Mouse (Mus musculus): ENCODE data around the gene Vps54. TPM values are rescaled to one million over a fixed set of nuclear protein-coding genes. Genes with fewer than 3 reads are reported as not detected.

Vps54 gene
- total RNA-seq, 2 experiments from 2014 or later: 29.5 to 31.2 TPM

DNA sequence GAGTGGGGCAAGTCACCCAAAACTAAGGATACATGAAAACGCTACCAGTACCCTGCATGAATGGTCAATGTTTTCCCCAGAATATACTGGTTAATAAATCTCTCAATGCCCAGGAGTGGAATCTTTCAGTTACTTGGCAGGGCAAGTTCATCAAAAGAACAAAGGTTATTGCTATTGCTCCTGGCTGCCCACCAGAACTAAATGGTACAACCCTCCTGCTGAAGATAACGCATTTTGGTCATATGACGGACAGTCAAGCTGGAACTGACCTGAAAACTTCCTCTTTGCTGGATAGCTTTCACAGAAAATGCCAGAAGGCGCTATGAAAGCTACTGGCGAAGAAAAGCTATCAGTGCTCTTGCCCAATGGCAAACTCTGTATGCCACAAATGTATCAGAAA, 86.7 kb downstream of the Vps54 start:
- intact Hi-C loops (cut with DNase I): no loop called here
- DNase-seq (ENCODE audit: extremely low spot score in 1 of 2, low spot score in 2 of 2): no peak

DNA sequence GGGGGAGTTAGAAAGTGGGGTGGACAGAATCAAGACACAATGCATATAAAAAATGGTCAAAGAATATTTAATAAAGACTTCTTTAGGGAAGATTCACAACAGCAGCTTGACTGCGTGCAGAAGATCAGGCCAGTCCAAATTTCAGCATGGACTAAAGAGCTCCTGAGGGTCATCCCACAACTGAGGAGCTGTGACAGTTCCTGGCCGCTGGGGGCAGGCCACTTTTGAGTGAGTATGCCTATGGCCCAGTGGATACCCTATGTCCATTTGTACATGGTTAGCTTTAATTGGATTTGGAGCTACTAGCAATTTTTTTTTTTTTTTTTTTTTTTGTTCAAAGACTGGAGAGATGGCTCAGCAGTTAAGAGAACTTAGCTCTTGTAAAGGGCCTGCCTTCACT, 87.7 kb downstream of the Vps54 start:
- intact Hi-C loops (cut with DNase I): no loop called here
- no peak for DNase-seq (ENCODE audit: extremely low spot score in 1 of 2, low spot score in 2 of 2)

DNA sequence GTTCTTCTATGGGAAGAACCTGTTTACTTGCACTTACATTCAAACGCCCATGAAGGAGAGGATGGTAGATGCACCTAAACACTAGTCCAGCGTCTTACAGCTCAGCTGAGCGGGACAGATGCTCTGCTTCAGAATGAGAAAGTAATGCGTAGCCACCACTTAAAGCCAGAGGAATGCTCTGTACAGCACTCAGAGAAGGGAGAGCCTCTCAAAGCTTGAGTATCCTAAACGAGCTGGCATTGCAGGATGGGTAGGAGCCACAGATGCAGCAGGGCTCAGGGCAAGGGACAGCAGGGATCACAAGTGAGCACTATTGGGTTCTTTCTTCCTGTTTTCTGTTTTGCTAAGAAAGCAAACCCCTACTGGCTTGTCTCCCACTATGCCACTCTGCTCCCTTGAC, 88.4 kb downstream of the Vps54 start:
- intact Hi-C loops (cut with DNase I): no loop called here
- DNase-seq (ENCODE audit: extremely low spot score in 1 of 2, low spot score in 2 of 2): no peak

DNA sequence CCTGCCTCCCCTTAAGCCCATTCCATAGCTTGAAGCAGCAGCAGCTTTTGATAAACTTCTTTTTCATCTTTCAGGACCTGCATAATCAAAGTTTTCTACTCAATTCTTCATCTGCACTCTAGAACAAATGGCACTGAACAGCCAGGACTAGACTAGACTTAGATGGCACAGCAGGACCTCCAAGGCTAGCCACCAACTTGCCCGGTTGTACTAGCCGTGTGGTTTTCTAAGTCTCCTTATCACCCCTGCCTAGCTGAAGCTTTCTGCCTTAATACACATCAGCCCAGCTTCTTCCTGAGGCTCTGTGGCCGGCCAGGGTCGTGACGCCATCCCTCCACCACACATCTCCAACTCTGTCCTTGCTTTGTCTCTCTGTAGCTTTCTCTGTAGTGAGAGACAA, 89.1 kb downstream of the Vps54 start:
- intact Hi-C loops (cut with DNase I): no loop called here

DNA sequence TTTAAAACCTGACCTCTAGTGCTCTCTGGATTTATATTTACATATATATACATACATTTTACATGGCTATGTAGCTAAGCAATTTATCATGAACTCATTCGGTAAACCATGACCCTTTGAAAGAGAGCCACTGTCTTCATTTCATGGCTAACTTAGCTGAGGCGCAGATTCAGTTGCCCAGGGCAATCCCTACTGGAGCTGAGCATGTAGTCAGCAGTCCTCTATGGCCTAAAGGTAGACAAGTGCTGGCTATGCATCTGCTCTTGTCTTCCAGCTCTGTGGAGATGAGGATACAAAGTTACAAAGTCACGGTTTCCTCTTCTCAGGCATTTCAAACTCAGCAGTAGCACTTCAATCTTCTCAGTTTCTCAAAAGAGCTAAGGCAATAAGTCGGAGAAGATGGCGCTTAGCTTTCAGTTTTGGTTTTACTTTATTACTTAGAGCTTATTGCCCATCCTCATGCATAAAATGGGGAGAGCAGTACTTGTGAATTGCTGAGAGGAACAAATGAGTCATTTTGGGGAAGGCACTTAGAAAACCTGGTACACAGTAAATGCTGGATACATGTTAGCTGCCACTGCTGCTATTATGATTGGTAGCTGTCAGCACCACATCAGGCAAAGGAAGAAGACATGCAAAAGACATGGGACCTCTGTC, 93.7 kb downstream of the Vps54 start:
- no peak for DNase-seq (ENCODE audit: extremely low spot score in 1 of 2, low spot score in 2 of 2)
- intact Hi-C loops (cut with DNase I): no loop called here

More for the DNA sequence above, 89.1 kb downstream of the Vps54 start:
- no peak for DNase-seq (ENCODE audit: extremely low spot score in 1 of 2, low spot score in 2 of 2)

DNA sequence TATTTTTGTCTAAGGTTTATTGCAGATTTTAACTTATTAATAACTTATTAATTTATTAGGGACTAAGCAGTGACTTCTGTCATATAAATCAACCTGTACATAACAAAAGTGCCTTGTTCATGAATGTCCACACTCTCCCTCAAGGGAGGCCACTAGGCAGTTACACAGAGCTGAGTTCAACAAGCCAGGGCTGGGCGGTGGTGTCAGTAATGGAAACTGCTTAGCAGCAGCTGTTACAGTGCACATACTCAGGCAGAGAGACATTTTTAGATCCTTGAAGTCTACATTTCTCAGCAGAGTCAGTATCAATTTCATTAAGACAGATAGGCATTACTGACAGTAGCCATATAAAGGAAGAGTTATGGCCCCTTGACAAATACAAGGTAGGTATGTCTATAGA, 98.8 kb downstream of the Vps54 start:
- no peak for DNase-seq (ENCODE audit: extremely low spot score in 1 of 2, low spot score in 2 of 2)
- intact Hi-C loops (cut with DNase I): no loop called here

DNA sequence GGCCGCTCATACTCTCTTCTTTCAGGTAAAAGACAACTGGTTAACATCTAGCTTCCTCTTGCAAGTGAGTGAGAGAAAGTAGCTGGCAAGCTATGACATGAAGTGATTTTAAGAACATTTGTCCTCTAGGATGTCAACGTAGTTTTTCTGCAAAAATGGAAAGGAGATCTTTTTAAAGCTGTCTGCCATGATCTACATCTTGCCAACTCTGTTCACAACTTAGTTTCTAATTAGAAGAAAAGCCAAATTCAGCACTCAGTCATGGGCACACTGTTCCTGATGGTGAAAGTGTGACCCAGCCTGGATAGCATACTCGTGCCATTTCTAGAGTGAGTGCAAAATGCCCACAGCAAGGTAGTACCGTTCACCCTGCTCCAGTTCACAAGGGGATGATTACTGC, 100.0 kb downstream of the Vps54 start:
- intact Hi-C loops (cut with DNase I): no loop called here
- no peak for DNase-seq (ENCODE audit: extremely low spot score in 1 of 2, low spot score in 2 of 2)

DNA sequence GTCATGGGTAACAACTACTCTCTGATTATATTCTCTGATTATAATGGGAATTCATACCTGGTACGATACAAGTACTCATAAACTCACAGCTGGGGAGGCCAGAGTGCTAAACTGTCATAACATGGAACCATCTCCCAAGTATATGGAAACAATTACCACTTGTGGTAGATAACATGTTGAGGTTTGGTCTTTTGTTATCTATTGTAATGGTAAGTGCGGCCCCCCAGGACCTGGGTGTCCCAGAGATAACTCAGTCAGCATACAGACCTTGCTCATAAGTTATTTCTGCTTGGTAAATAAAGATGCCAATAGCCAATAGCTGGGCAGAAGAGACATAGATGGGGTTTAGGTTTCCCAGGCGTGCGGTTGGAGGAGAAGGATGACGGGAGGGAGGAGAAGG, 104.4 kb downstream of the Vps54 start:
- DNase-seq (ENCODE audit: extremely low spot score in 1 of 2, low spot score in 2 of 2): no peak
- intact Hi-C loops (cut with DNase I): no loop called here

DNA sequence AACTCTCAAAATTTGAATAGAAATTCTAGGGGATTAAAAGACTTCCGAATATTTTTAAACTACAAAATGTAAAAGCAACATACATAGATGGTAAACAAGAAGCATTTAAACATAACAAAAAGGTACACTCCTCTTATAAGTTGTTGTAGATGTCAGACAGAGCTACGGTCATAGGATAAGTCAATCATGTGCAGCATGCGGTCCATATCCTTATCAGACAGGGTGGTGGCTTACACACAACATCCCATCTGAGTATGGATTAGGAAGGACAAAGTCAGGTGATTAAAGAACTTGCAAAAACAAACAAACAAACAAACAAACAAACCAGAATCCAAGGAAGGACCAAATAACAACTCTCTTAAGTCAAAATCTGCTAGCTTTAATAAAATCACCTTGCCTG, 106.9 kb downstream of the Vps54 start:
- intact Hi-C loops (cut with DNase I): no loop called here

DNA sequence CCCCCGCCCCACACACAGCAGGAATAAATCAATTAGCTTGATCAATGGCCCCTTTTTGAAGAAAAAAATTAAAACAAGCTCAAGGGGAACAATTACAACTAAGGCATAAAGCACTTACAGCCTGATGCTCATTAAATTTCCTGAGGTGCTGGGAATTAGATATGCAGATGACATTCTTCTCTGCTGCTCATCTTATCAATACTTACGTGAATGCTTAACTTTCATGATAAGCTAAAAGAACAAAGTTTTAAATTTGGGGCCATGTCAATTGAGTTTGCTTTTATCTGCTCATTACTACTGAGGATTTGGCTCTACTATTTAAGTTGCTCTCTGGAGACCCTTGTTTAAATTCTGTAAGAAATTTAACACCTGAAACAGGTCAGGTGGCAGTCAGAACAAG, 109.8 kb downstream of the Vps54 start:
- intact Hi-C loops (cut with DNase I): no loop called here
- DNase-seq (ENCODE audit: extremely low spot score in 1 of 2, low spot score in 2 of 2): no peak

More for the DNA sequence above, 106.9 kb downstream of the Vps54 start:
- DNase-seq (ENCODE audit: extremely low spot score in 1 of 2, low spot score in 2 of 2): no peak

DNA sequence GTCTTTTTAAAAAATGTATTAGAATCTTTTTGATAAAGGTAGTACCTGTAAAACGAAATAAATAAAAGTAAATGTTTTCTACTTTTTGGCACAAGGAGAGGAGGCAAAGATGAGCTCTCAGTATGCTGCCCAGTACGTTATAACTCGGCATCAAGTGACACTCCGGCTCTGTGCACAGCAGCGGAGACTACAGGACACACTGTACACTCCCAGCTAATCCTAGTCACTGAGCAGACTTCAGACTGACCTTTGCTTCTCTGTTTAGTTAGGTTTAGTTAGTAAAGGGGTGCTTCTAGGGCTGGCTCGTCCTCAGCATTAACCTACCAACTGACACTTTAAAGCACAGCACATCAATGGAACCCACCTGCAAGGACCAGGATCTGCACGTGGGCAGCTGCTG, 112.2 kb downstream of the Vps54 start:
- intact Hi-C loops (cut with DNase I): no loop called here
- DNase-seq (ENCODE audit: extremely low spot score in 1 of 2, low spot score in 2 of 2): no peak

DNA sequence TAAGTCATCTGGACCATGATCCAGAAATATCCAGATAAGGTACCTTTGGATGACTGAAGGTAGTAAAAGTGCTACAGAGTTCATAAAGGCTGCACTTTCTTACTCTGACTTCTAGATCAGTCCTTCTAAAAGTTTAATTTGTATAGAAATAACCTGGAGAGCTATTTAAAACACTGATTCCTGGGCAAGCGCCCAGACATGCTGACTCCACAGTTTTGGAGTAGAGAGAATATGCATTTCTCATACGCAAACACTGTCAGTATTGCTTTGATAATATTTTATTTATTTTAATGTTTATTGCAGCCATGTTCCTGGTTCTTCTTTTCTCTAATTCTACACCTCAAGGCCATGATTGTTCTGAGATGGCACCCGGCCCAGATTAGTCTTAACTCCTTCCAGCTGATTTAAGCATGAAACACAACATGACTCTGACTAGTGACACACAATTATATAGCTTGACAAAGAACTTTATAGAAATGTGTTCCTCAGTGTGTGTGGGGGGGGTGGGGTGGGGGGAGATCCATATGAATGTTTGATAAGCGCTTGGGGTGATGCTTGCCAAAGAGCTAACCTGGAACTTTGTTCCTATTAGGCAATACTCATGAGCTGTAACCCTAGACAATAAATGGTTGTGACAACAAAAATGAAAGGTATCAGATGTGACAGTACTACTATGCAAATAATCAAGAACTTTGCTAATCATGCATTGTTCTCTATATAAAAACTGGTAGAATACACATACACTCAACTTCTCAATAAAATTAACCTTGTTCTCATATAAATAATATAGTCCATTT, 124.3 kb downstream of the Vps54 start:
- intact Hi-C loops (cut with DNase I): no loop called here
- DNase-seq (ENCODE audit: extremely low spot score in 1 of 2, low spot score in 2 of 2): no peak

DNA sequence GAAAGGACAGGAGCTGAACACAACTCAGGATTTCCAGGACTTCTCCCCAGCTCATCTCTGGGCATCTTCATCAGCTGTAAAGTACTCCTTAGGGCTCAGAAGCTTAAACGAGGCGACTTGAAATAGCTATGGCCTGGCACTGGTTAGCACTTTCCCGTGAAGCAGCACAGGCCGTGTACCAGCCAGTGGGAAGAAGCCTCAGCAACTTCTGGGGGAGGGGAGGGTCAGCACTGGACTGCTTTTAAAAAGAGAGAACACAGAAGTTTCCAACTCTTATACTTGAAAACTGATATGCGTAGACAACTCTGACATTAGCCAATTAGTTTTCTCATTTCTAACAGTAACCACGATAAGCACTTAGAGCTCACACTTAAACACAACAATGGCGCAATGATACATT, 129.4 kb downstream of the Vps54 start:
- intact Hi-C loops (cut with DNase I): no loop called here

DNA sequence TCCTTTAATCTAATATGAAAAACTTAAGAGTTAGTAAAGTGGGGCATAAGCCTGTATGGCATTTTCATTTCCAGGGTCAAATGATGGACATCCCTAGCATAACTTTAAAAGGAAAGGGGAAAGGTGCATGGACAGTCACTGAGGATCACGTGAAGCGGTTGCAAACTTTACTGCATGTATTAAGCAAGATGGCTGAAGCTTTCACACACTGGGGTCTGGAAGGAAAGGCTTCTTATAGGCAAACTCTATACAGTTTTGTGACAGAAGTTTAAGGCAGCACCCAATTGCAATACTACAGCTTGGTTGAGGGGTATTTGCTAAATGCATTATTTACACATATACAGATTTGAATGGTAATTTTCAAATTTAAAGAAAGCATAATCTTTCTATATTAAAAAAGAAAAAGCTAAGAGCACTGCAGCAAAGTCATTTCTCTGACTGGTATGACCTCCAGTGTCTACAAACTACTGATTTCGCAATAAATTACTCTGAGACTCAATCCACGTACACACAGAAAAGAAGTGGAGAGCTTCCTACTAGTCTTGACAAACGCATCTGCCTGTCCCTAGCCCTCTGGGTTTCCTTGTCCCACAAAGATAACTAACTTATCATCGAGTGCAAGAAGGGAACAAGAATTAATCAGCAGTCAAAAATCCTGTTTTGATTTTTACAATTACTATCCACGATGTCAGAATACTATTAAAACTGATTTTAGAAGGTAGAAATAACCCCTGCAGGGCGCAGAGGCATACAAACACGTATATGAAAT, 130.4 kb downstream of the Vps54 start:
- intact Hi-C loops (cut with DNase I): loop anchor here (5.0 kb wide), 1 partner anchor 63 kb away; no protein-coding TSS in a partner anchor
- DNase-seq (ENCODE audit: extremely low spot score in 1 of 2, low spot score in 2 of 2): no peak

More for the DNA sequence above, 129.4 kb downstream of the Vps54 start:
- no peak for DNase-seq (ENCODE audit: extremely low spot score in 1 of 2, low spot score in 2 of 2)

DNA sequence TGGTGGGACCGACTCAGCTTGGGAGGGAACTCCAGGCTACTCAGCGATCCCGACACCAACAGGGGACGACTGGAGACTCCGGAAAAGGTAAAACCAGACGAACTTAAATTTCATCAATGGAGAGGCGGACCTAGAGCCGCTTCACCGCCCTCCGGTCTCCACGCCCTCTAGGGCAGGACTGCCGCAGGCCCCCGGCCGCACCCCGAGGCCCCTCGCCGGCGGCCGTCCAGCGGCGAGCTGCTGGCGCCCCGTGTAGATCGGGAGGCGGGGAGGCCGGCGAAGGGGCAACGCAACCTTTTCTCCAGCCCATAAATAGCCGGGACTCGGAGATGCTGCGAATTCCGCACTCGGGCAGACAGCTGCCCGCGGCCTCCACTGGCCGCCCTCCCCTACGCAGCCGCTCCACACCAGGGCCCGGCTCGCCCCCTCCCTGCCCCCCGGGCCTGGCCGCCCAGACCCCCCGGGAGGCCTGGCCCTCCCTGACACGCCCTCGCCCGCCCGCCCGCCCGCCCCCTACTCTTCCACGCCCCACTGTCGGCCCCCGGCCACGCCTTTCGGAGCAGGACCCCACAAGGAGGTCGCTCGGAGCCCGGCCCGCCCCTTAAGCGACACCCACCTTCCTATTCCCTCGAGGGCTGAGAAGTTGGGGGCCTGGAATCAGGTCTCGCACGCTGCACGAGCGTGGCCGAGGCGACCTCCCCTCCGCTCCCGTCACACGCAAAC, 131.5 kb downstream of the Vps54 start:
- DNase-seq (ENCODE audit: extremely low spot score in 1 of 2, low spot score in 2 of 2): peak; percentile 67 to 91
- intact Hi-C loops (cut with DNase I): loop anchor here (5.0 kb wide), 1 partner anchor 62 kb away; no protein-coding TSS in a partner anchor

All from left cerebral cortex, postnatal 10 days (tissue).